Mouse (Mus musculus): Measurements from ENCODE around the gene Aoc1.

DNA sequence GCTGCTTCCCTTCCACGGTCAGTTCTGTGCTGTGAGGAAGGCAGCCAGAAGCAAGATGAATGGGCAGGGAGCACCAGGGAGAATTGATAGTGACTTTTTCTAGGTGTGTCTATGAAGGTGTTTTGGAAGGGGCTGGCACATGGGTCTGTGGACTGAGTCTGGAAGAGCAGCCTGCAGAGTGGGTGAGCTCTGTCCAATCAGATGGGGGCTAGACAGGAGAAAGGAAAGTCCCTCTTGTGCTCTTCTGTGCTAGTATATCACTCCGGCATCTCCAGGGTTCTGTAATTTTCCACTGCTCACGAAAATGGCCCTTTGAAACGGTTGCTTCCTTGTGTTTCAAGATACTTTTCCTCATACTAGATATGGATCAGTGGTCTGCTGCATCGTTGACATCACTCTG lies at the start of gene Aoc1:
- TF ChIP-seq CTCF (IDR thresholded peaks at IDR 0.05; ENCODE audit: borderline replicate concordance, insufficient read depth, low read length) (no peak), POLR2A (IDR thresholded peaks at IDR 0.05; ENCODE audit: low read depth, low read length) (no peak)
